Mouse (Mus musculus) small intestine, adult 2 months (tissue): Measurements from ENCODE around the gene Adig. TPM values are rescaled to one million over a fixed set of nuclear protein-coding genes. Genes with fewer than 3 reads are reported as not detected.

Experiments used
- H3K27ac ChIP-seq: fragments of 200-500 bp; 2 replicates; pipeline ENCODE4 v1.5.1; 2012; ENCODE audit warnings: low read depth, low read length, control low read depth, inconsistent platforms; ENCODE audit not compliant: insufficient read depth
- H3K27me3 ChIP-seq: fragments of 200-500 bp; 2 replicates; pipeline ENCODE4 v1.6.1; 2012; ENCODE audit warnings: mild to moderate bottlenecking, moderate library complexity, low read length, inconsistent platforms; ENCODE audit not compliant: control insufficient read depth, insufficient read depth
- H3K36me3 ChIP-seq: fragments of 200-500 bp; 2 replicates; pipeline ENCODE4 v1.6.1; 2012; ENCODE audit warnings: mild to moderate bottlenecking, low read length, control low read depth, inconsistent platforms; ENCODE audit not compliant: control insufficient read depth, insufficient read depth
- H3K4me1 ChIP-seq: fragments of 200-500 bp; 2 replicates; pipeline ENCODE4 v1.6.1; 2012; ENCODE audit warnings: low read length, inconsistent platforms, mixed read lengths; ENCODE audit not compliant: control insufficient read depth, insufficient read depth, insufficient read length
- H3K4me3 ChIP-seq: fragments of 200-500 bp; 2 replicates; pipeline ENCODE4 v1.5.1; 2012; ENCODE audit warnings: low read depth, mild to moderate bottlenecking, control low read depth, inconsistent platforms, low read length, moderate library complexity
- CTCF ChIP-seq: fragments of 200-500 bp; IDR thresholded peaks from 2 replicates; pipeline ENCODE4 v1.5.1; 2012; ENCODE audit warnings: low read depth, mild to moderate bottlenecking, control low read depth, inconsistent platforms, low read length, moderate library complexity, mixed read lengths; ENCODE audit not compliant: insufficient replicate concordance, insufficient read length; ENCODE audit errors: extremely low read depth
- POLR2A ChIP-seq: fragments of 200-500 bp; IDR thresholded peaks from 2 replicates; pipeline ENCODE4 v1.6.1; 2012; ENCODE audit warnings: low read depth, mild to moderate bottlenecking, control low read depth, inconsistent platforms, low read length, moderate library complexity
- WGBS: fragments of 180-500 bp; shearing (Covaris S2); methylation state at CpG from one replicate; pipeline ENCODE4 v1.1.7; 2018; 5-methylcytosine and 5-hydroxymethylcytosine counted together
- polyA plus RNA-seq: library from polyadenylated mRNA; depleted of rRNA; stranded (reverse); fragments of >200 nt; gene quantifications from 2 replicates; pipeline ENCODE4 v1.2.3, GENCODE M21; 2012

Gene Adig
- polyA plus RNA-seq, 1 experiment = 0.33 TPM

DNA sequence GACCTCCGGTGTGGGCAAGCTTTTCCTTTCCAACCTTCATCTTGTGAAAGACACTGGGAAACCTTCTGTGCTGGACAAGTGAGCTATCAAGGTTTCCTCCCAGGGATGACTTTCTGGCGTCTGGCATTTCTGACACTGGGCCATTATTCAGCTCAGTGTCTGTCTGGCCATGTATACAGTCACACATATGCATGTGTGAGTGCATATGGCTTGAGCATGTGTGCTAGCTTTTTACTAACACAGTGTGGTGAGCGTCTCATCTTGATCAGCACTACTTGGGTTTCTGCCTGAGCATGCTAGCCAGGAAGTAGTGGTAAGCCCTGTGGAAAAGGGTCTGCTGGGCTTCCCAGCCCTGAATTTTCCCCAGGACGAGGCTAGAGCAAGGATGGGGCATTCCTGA lies 38.9 kb downstream of the Adig start:
- H3K27ac ChIP-seq = no peak overlapping the region
- no peaks in the 10 kb centered on the region for H3K27me3 ChIP-seq
- 38% methylated on average over 4 of the region's 4 CpGs for WGBS
- TF ChIP-seq POLR2A = no peak
- no peak for TF ChIP-seq CTCF
- no peaks in the 10 kb centered on the region for H3K36me3 ChIP-seq
- no peak overlapping the region for H3K4me3 ChIP-seq
- no peaks in the 10 kb centered on the region for H3K4me1 ChIP-seq

DNA sequence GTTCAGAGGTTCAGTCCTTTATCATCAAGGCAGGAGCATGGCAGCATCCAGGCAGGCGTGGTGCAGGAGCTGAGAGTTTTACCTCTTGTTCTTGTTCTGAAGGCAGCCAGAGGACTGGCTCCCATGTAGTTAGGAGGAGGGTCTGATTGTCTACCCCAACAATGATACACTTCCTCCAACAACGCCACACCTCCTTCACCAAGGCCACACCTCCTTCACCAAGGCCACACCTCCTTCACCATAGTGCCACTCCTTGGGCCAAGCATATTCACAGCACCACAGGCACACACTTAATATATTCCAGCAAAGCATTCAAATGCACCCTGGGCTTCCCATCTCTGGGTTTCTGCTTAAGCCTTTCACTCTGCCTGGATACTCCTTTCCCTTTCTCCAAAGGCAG lies 42.9 kb downstream of the Adig start:
- Histone ChIP-seq H3K27me3 (no peaks in the 10 kb centered on the region), H3K36me3 (no peaks in the 10 kb centered on the region), H3K4me3 (no peak overlapping the region), H3K4me1 (peaks cover 2% of the 10 kb centered on the region; the same call in 1 of the 2 replicates), H3K27ac (no peak overlapping the region)
- TF ChIP-seq POLR2A = no peak
- TF ChIP-seq CTCF = no peak
- 51% methylated on average over 2 of the region's 2 CpGs for WGBS

DNA sequence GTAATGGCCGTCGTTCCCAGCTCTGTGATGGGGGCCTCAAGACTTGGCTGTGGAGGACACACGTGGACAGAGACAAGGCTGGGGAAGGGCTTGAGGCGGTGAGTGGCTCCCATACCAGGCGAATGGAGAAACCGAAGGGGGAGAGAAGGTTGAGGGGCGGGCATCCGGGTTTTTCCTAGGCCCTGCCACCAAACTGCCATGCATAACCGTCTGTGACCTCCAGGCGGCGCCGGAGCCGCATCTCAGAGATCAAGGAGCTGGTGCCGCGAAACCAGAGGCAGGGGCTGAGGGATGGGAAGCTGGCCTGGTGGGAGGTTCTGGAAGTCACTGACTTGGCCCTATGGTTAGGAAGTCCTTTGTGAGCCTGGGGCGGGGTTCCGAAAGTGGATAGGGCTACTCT lies 44.3 kb downstream of the Adig start:
- H3K36me3 ChIP-seq = no peaks in the 10 kb centered on the region
- H3K27me3 ChIP-seq = no peaks in the 10 kb centered on the region
- H3K4me1 ChIP-seq = peaks cover 2% of the 10 kb centered on the region; the same call in 1 of the 2 replicates
- H3K4me3 ChIP-seq = no peak overlapping the region
- H3K27ac ChIP-seq = no peak overlapping the region
- 9% methylated on average over 17 of the region's 17 CpGs for WGBS
- TF ChIP-seq POLR2A (peak; percentile 7; the same call in 1 of the 2 replicates), CTCF (peak; percentile 73; the same call in 1 of the 2 replicates)

- peaks cover 2% of the 10 kb centered on the region; the same call in 1 of the 2 replicates for H3K4me1 ChIP-seq
- TF ChIP-seq CTCF = peak; percentile 79; the same call in 1 of the 2 replicates
- TF ChIP-seq POLR2A = no peak
- peaks cover 12% of the 10 kb centered on the region for H3K27me3 ChIP-seq
- no peak overlapping the region for H3K27ac ChIP-seq
- H3K36me3 ChIP-seq = no peaks in the 10 kb centered on the region
- WGBS = under 1% methylated on average over 3 of the region's 3 CpGs
- no peak overlapping the region for H3K4me3 ChIP-seq
Measured at GRCm38 (mm10) chr2:158550067-158550466, 47.7 kb downstream of the Adig start.

DNA sequence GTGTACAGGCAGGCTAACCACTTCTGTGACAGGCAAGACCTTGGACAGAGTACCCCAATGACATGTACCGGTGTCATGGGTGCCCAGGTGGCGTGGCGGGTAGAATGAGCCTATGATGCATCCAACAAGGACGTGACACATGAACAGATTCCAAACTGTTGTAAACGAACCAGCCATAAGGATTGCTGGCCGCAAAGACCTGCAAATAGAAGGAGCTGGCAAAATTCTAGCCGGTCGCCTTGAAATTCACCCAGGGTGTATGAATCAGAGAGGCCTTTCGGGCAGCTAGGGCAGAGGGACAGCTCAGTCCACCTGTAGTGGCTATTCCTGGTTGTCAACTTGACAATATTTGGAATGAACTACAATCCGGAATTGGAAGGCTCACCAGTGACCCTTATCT lies 52.0 kb downstream of the Adig start:
- no peaks in the 10 kb centered on the region; the same call in 1 of the 2 replicates for H3K4me1 ChIP-seq
- peaks cover 12% of the 10 kb centered on the region for H3K27me3 ChIP-seq
- WGBS = 20% methylated on average over 10 of the region's 10 CpGs
- TF ChIP-seq CTCF (no peak), POLR2A (no peak)
- no peak overlapping the region for H3K4me3 ChIP-seq
- H3K36me3 ChIP-seq = no peaks in the 10 kb centered on the region
- H3K27ac ChIP-seq = no peak overlapping the region

GRCm38 (mm10) chr2:158555252-158555651 lies 52.8 kb downstream of the Adig start:
- TF ChIP-seq POLR2A (no peak), CTCF (no peak)
- Histone ChIP-seq H3K4me1 (no peaks in the 10 kb centered on the region; the same call in 1 of the 2 replicates), H3K27ac (no peak overlapping the region), H3K27me3 (peaks cover 12% of the 10 kb centered on the region), H3K36me3 (no peaks in the 10 kb centered on the region), H3K4me3 (no peak overlapping the region)
- 8% methylated on average over 7 of the region's 7 CpGs for WGBS

- Histone ChIP-seq H3K4me1 (no peaks in the 10 kb centered on the region; the same call in 1 of the 2 replicates), H3K27me3 (peaks cover 12% of the 10 kb centered on the region), H3K36me3 (no peaks in the 10 kb centered on the region), H3K4me3 (no peak overlapping the region), H3K27ac (no peak overlapping the region)
- WGBS = 6% methylated on average over 8 of the region's 8 CpGs
- TF ChIP-seq CTCF = no peak
- TF ChIP-seq POLR2A = no peak
Measured at GRCm38 (mm10) chr2:158555812-158556211, 53.4 kb downstream of the Adig start.

DNA sequence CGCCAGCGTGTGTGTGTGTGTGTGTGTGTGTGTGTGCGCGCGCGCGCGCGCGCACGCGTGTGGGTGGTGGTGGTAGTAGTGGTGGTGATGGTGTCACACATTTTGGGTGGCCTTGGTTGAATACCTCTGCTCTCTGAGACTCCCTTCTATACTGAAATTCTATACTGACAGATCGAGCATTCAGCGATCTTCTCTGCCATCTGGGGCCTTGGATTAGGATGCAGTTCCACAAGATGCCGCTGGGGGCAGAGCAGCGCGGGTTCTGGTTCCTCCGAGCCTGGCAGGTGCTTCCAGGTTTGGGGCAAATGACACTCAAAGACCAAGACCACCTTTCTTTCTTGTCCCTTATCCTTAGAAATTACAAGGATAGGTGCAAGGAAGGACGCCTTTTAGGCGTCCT lies 53.8 kb downstream of the Adig start:
- Histone ChIP-seq H3K27me3 (peaks cover 12% of the 10 kb centered on the region), H3K36me3 (no peaks in the 10 kb centered on the region), H3K27ac (no peak overlapping the region), H3K4me3 (no peak overlapping the region), H3K4me1 (no peaks in the 10 kb centered on the region; the same call in 1 of the 2 replicates)
- 3% methylated on average over 20 of the region's 20 CpGs for WGBS
- peak; percentile 82 for TF ChIP-seq CTCF
- TF ChIP-seq POLR2A = no peak
